Mouse (Mus musculus) c-Kit-positive CD71-positive TER-119-positive erythroid progenitor cells, embryonic 14.5 days (primary cell): ENCODE data around the gene Elp1.

ENCODE experiments used
- DNase-seq: peaks from one replicate; pipeline ENCODE4 v3.0.0-alpha.2; 2013; ENCODE audit warnings: low spot score

The Elp1 gene

GRCm38 (mm10) chr4:56768913-56769312 lies 33.2 kb downstream of the Elp1 start:
- no peak for DNase-seq

GRCm38 (mm10) chr4:56767861-56768284 lies 34.3 kb downstream of the Elp1 start:
- DNase-seq, result no peak

GRCm38 (mm10) chr4:56757693-56758092 lies 44.4 kb downstream of the Elp1 start:
- no peak for DNase-seq

GRCm38 (mm10) chr4:56756966-56757600 lies 45.0 kb downstream of the Elp1 start:
- peak; percentile 3 for DNase-seq

- DNase-seq, result no peak
Measured at GRCm38 (mm10) chr4:56756021-56756420, 46.1 kb downstream of the Elp1 start.

- no peak for DNase-seq
Measured at GRCm38 (mm10) chr4:56747456-56747855, 54.7 kb downstream of the Elp1 start.

- no peak for DNase-seq
Measured at GRCm38 (mm10) chr4:56746345-56746744, 55.8 kb downstream of the Elp1 start.

- no peak for DNase-seq
Measured at GRCm38 (mm10) chr4:56743363-56744195, 58.6 kb downstream of the Elp1 start, which contains the start of gene Actl7a. TSS of gene Actl7a (plus strand) at chr4:56743413.

GRCm38 (mm10) chr4:56742698-56743097 lies 59.4 kb downstream of the Elp1 start:
- DNase-seq, result no peak

GRCm38 (mm10) chr4:56741041-56741493 lies 61.1 kb downstream of the Elp1 start, which contains the start of gene Actl7b:
TSS of gene Actl7b (minus strand) at chr4:56741443.
- DNase-seq, result no peak

GRCm38 (mm10) chr4:56740611-56741010 lies 61.5 kb downstream of the Elp1 start:
- DNase-seq, result no peak

GRCm38 (mm10) chr4:56740020-56740485 lies 62.1 kb downstream of the Elp1 start, which contains the start of gene Gm26657:
TSS of gene Gm26657 (plus strand) at chr4:56740070.
- no peak for DNase-seq

GRCm38 (mm10) chr4:56725839-56726238 lies 76.3 kb downstream of the Elp1 start:
- peak; percentile 5 for DNase-seq

- no peak for DNase-seq
Measured at GRCm38 (mm10) chr4:56723237-56723636, 78.9 kb downstream of the Elp1 start.

GRCm38 (mm10) chr4:56722346-56722745 lies 79.8 kb downstream of the Elp1 start:
- no peak for DNase-seq

- DNase-seq, result no peak
Measured at GRCm38 (mm10) chr4:56721469-56721868, 80.7 kb downstream of the Elp1 start.

- no peak for DNase-seq
Measured at GRCm38 (mm10) chr4:56720403-56720802, 81.7 kb downstream of the Elp1 start.

GRCm38 (mm10) chr4:56719456-56719855 lies 82.7 kb downstream of the Elp1 start:
- DNase-seq, result no peak

GRCm38 (mm10) chr4:56718573-56719442 lies 83.3 kb downstream of the Elp1 start:
- DNase-seq, result no peak

- DNase-seq, result no peak
Measured at GRCm38 (mm10) chr4:56717932-56718331, 84.2 kb downstream of the Elp1 start.

- no peak for DNase-seq
Measured at GRCm38 (mm10) chr4:56716801-56717200, 85.3 kb downstream of the Elp1 start.

GRCm38 (mm10) chr4:56713155-56713554 lies 89.0 kb downstream of the Elp1 start:
- no peak for DNase-seq
